Mouse (Mus musculus): ENCODE data around the gene Fndc3b.

GRCm38 (mm10) chr3:27511765-27512164, 199.3 kb downstream of the Fndc3b start:
- TF ChIP-seq CTCF (IDR thresholded peaks at IDR 0.05; ENCODE audit: control insufficient read depth, insufficient read depth, insufficient replicate concordance, low read depth, low read length), result no peak
- TF ChIP-seq POLR2A (IDR thresholded peaks at IDR 0.05; ENCODE audit: control insufficient read depth, low read depth, low read length), result no peak
